Mouse (Mus musculus) Muller cell, postnatal 12 days (primary cell): Measurements from ENCODE around the gene Gm136.
A peak's percentile ranks its signal among the peaks of the same experiment; 100 is the strongest.

Experiments used
- DNase-seq: peaks from one replicate; pipeline ENCODE4 v3.0.0-alpha.2; 2015; ENCODE audit errors: inconsistent ontology term

Gene Gm136

DNA sequence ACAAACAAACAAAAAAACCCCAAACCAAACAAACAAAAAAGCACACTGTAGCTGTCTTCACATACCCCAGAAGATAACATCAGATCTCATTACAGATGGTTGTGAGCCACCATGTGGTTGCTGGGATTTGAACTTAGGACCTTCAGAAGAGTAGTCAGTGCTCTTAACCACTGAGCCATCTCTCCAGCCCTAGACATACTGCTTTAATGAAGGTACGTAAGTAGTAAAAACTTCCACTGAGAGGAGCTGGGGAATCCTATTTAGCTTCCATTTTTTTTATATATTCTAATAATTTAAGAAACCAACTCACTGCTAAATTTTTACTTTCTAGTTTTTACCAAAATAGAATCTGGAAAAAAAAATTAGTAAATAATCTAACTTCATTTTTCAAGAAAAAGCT is 41.0 kb downstream of the Gm136 start:
- no peak for DNase-seq

DNA sequence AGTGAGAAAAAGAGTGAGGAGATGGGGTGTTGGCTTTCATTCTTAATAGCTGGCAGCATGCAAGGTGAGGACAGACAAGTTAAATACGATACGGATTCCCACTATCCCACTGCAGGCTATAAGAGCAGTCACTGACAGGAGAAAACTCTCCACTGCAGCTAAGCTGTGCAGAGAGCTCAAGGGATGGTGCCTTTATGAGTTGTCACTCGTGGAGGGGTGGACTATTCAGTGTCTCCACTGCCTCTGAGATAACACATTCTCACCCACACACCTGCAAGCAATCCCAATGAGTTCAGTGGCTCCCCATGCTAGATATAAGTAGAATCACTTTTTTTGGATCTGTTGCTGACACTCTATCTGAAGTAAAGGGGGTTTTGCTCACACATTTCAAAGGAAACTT is 47.9 kb downstream of the Gm136 start:
- no peak for DNase-seq

DNA sequence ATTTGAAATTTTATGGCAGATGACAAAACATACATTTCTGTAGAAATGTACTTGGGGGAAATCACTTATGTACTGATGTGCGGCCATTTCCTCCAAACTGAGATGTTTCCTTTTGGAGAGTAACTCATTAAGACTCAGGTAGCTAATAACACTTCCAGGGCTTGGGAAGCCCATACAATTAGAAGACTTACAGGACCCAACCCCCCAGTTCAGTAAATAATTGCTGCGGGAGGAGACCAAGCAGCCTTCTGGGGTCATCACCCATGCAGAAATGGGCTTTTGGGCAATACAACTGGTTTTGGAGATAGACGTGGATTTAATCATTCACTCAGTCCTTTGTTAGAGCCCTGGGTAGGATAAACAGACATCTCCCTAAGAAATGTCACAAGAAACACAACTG is 48.8 kb downstream of the Gm136 start:
- no peak for DNase-seq

DNA sequence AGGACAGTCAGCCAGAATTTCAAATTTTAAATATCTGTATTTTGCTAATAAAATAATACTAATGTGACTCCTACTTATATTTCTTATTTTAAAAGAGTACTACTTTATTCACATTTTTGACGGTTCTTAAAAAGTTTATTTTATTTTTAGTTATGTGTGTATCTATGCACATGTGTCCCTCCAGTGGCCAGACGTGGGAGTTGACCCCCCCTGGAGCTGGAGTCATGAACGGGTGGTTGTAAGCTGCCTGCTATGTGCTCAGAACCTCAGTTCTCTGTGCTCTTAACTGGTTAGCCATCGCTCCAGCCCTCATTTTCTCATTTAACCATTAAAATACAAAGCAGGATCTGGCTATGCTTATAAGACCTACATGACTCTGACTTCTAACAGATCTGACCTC is 53.0 kb downstream of the Gm136 start:
- no peak for DNase-seq

DNA sequence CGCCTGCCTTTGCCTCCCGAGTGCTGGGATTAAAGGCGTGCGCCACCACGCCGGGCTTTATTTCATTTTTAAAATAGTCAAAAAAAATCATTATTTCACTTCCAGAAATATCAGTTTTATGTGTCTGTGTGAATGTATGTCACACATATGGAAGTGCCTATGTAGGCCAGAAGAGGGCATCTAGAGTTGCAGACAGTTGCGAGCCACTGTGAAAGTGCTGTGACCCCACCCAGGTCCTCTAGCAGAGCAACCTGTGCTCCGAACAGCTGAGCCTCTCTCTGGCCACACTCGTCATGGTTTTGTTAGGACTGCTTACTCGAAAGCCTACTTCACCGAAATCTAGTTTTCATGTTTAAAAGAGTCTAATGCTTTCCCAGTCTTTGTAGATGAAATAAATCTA is 53.8 kb downstream of the Gm136 start:
- DNase-seq: no peak

DNA sequence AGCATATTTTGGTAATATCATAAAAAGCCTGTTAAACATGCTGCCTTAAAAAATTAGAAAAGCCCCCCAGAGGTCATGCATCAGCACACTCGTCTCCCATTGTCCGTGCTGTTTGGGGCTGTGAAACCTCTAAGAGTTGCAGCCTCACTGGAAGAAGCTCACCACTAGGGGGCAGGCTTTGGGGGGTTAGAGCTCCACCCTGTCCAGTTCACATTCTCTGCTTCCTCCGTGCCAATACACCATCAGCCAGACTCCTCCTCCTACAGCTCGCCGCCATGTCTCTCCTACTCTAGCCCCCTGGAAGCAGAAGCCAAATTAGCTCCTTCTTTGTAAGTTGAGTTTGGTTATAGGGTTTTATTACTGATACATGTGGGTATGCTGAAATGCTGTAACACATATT is 54.5 kb downstream of the Gm136 start:
- DNase-seq: peak; percentile 37
